In genomic region chr3:87833482-87833881, GRCm38 (mm10) we compare ENCODE assay signal across 19 mouse cellular contexts. TPM values are rescaled to one million over a fixed set of nuclear protein-coding genes. Genes with fewer than 3 reads are reported as not detected.
DNase-seq lines count a peak whose midpoint lies in the region; ATAC-seq and TF ChIP-seq lines count a peak whose summit lies in the region.
"Had no signal": no experiment of that assay in that cellular context is flagged by ENCODE, and none has a peak within 500 bp of the region (broad histone marks: within the 10 kb centered on the region; RNA-seq: fewer than 3 reads in every experiment).

No protein-coding gene starts in this region.

- no peak overlapping the region for H3K4me2 ChIP-seq in liver, postnatal 0 days (ENCODE audit: low read depth, low read length)
- no peak overlapping the region for H3K4me2 ChIP-seq in liver, embryonic 11.5 days
- H3K4me2 ChIP-seq: embryonic facial prominence, embryonic 15.5 days; forebrain, embryonic 15.5 days; heart, embryonic 15.5 days; hindbrain, embryonic 15.5 days; limb, embryonic 15.5 days; neural tube, embryonic 15.5 days had no signal

- no peaks in the 10 kb centered on the region for H3K36me3 ChIP-seq in liver, postnatal 0 days (replicated peaks; ENCODE audit: insufficient read depth, low read length)
- H3K36me3 ChIP-seq in liver, embryonic 11.5 days (ENCODE audit: control insufficient read depth, insufficient read depth, low read length), result no peaks in the 10 kb centered on the region
- H3K36me3 ChIP-seq in MEL (ENCODE audit: control insufficient read depth in 1 of 2, insufficient read depth in 2 of 2, low read length in 2 of 2), result peaks cover 0 to 5% of the 10 kb centered on the region in 2 experiments; a peak in 1 of 4 replicates
- H3K36me3 ChIP-seq in limb, embryonic 10.5 days, result no peaks in the 10 kb centered on the region
- H3K36me3 ChIP-seq: embryonic facial prominence, embryonic 15.5 days; forebrain, embryonic 15.5 days; heart, embryonic 15.5 days; hindbrain, embryonic 15.5 days; limb, embryonic 15.5 days; neural tube, embryonic 15.5 days had no signal

- H3K27me3 ChIP-seq in liver, postnatal 0 days (ENCODE audit: insufficient read depth, low read length), result no peaks in the 10 kb centered on the region
- H3K27me3 ChIP-seq in liver, embryonic 11.5 days (replicated peaks; ENCODE audit: control insufficient read depth, insufficient read depth, low read length), result no peaks in the 10 kb centered on the region
- peaks cover 0 to 5% of the 10 kb centered on the region in 2 experiments; a peak in 2 of 4 replicates for H3K27me3 ChIP-seq in MEL (ENCODE audit: control insufficient read depth in 1 of 2, insufficient read depth in 2 of 2, low read length in 2 of 2)
- no peaks in the 10 kb centered on the region for H3K27me3 ChIP-seq in limb, embryonic 10.5 days (ENCODE audit: low read depth, poor library complexity, severe bottlenecking)
- H3K27me3 ChIP-seq: forebrain, embryonic 15.5 days; hindbrain, embryonic 15.5 days; limb, embryonic 15.5 days; neural tube, embryonic 15.5 days had no signal

- no peak for ATAC-seq in liver, postnatal 0 days
- ATAC-seq in liver, embryonic 11.5 days (replicated peaks; ENCODE audit: low FRiP score), result no peak
- ATAC-seq: forebrain, embryonic 15.5 days had no signal

- no peaks in the 10 kb centered on the region for H3K79me2 ChIP-seq in MEL (ENCODE audit: control insufficient read depth, insufficient read depth, low read length, poor library complexity)

- H3K9ac ChIP-seq in liver, postnatal 0 days (replicated peaks), result no peak overlapping the region
- H3K9ac ChIP-seq in liver, embryonic 11.5 days (ENCODE audit: low read depth, low read length), result no peak overlapping the region
- H3K9ac ChIP-seq in MEL (ENCODE audit: control insufficient read depth, low read depth, low read length, poor library complexity, severe bottlenecking), result no peak overlapping the region
- H3K9ac ChIP-seq: embryonic facial prominence, embryonic 15.5 days; forebrain, embryonic 15.5 days; heart, embryonic 15.5 days; hindbrain, embryonic 15.5 days; limb, embryonic 15.5 days; neural tube, embryonic 15.5 days had no signal

- no peak overlapping the region for H3K27ac ChIP-seq in gastrocnemius, adult 2 months
- H3K27ac ChIP-seq in liver, postnatal 0 days (ENCODE audit: low read depth), result no peak overlapping the region
- H3K27ac ChIP-seq in liver, embryonic 11.5 days (ENCODE audit: low read depth, low read length), result no peak overlapping the region
- no peak overlapping the region for H3K27ac ChIP-seq in MEL (ENCODE audit: control insufficient read depth, low read depth, low read length)
- no peak overlapping the region for H3K27ac ChIP-seq in limb, embryonic 10.5 days
- H3K27ac ChIP-seq: embryonic facial prominence, embryonic 15.5 days; forebrain, embryonic 15.5 days; heart, embryonic 15.5 days; hindbrain, embryonic 15.5 days; limb, embryonic 15.5 days; neural tube, embryonic 15.5 days had no signal

- peak; percentile 14; the same call in 1 of the 2 replicates for TF ChIP-seq CTCF in gastrocnemius, adult 2 months (IDR thresholded peaks at IDR 0.05)
- peak; percentile 40 for TF ChIP-seq CTCF in liver, postnatal 0 days (IDR thresholded peaks at IDR 0.05; ENCODE audit: low read depth)
- peak; percentile 23 to 42 (median 25); a peak in 4 of 6 replicates for TF ChIP-seq CTCF in MEL (IDR thresholded peaks at IDR 0.05 in 2 of 3, conservative IDR thresholded peaks at IDR 0.05 in 1 of 3; ENCODE audit: control insufficient read depth in 1 of 3, insufficient read depth in 1 of 3, low read depth in 2 of 3, low read length in 3 of 3, poor library complexity in 1 of 3, severe bottlenecking in 1 of 3)

- TF ChIP-seq EP300 in liver, postnatal 0 days (IDR thresholded peaks at IDR 0.05; ENCODE audit: low read depth), result no peak
- TF ChIP-seq EP300 in MEL (IDR thresholded peaks at IDR 0.05; ENCODE audit: low read depth in 1 of 2, low read length in 2 of 2), result no peak

- no peak for TF ChIP-seq POLR2A in MEL (IDR thresholded peaks at IDR 0.05; ENCODE audit: control insufficient read depth in 1 of 2, insufficient read depth in 1 of 2, low read depth in 1 of 2, low read length in 2 of 2, poor library complexity in 1 of 2)

- H3K4me3 ChIP-seq in gastrocnemius, adult 2 months, result no peak overlapping the region
- H3K4me3 ChIP-seq in liver, postnatal 0 days (ENCODE audit: low read depth, low read length), result no peak overlapping the region
- H3K4me3 ChIP-seq in liver, embryonic 11.5 days (ENCODE audit: low read depth, low read length), result no peak overlapping the region
- no peak overlapping the region for H3K4me3 ChIP-seq in MEL (ENCODE audit: control insufficient read depth in 1 of 2, insufficient read depth in 1 of 2, low read depth in 2 of 2, low read length in 2 of 2)
- no peak overlapping the region for H3K4me3 ChIP-seq in limb, embryonic 10.5 days
- H3K4me3 ChIP-seq: embryonic facial prominence, embryonic 15.5 days; forebrain, embryonic 15.5 days; heart, embryonic 15.5 days; hindbrain, embryonic 15.5 days; limb, embryonic 15.5 days; neural tube, embryonic 15.5 days had no signal

- DNase-seq in gastrocnemius, adult 2 months, result no peak
- DNase-seq in gastrocnemius, adult 8-10 months (ENCODE audit: low spot score in 2 of 2), result no peak
- no peak for DNase-seq in liver, postnatal 0 days
- no peak for DNase-seq in liver, embryonic 11.5 days (ENCODE audit: low spot score)
- DNase-seq in MEL (ENCODE audit: low read depth, low spot score), result no peak
- peak; percentile 66 for DNase-seq in thymus, postnatal 14 days
- DNase-seq in limb, embryonic 10.5 days (ENCODE audit: low spot score), result no peak
- DNase-seq in gastrocnemius, postnatal 25 days, result no peak
- DNase-seq: adrenal gland, postnatal 25 days; gastrocnemius, postnatal 36 days had no signal

- intact Hi-C loops in gastrocnemius, adult 2 months (cut with DNase I), result no loop called here

- no peak for TF ChIP-seq RAD21 in MEL (IDR thresholded peaks at IDR 0.05; ENCODE audit: low read depth, low read length)

- no peaks in the 10 kb centered on the region for H3K4me1 ChIP-seq in liver, postnatal 0 days (ENCODE audit: insufficient read depth)
- H3K4me1 ChIP-seq in liver, embryonic 11.5 days (replicated peaks; ENCODE audit: control insufficient read depth, insufficient read depth, low read length), result no peaks in the 10 kb centered on the region
- peaks cover 0 to 3% of the 10 kb centered on the region in 2 experiments; a peak in 1 of 4 replicates for H3K4me1 ChIP-seq in MEL (ENCODE audit: control insufficient read depth in 1 of 2, insufficient read depth in 2 of 2, low read length in 2 of 2)
- no peaks in the 10 kb centered on the region for H3K4me1 ChIP-seq in limb, embryonic 10.5 days
- H3K4me1 ChIP-seq: embryonic facial prominence, embryonic 15.5 days; forebrain, embryonic 15.5 days; heart, embryonic 15.5 days; hindbrain, embryonic 15.5 days; limb, embryonic 15.5 days; neural tube, embryonic 15.5 days had no signal

- 57% methylated on average over 5 of the region's 5 CpGs for WGBS in liver, postnatal 0 days (ENCODE audit: insufficient replicate concordance)
- 62% methylated on average over 5 of the region's 5 CpGs for WGBS in liver, embryonic 11.5 days
- 65% methylated on average over 5 of the region's 5 CpGs for WGBS in limb, embryonic 10.5 days

- H3K9me3 ChIP-seq in liver, postnatal 0 days (ENCODE audit: low read length), result no peaks in the 10 kb centered on the region
- H3K9me3 ChIP-seq in liver, embryonic 11.5 days (ENCODE audit: control insufficient read depth, low read length), result no peaks in the 10 kb centered on the region
- no peaks in the 10 kb centered on the region for H3K9me3 ChIP-seq in MEL (replicated peaks; ENCODE audit: insufficient read depth, low read length)
- H3K9me3 ChIP-seq in limb, embryonic 10.5 days (replicated peaks), result no peaks in the 10 kb centered on the region
- H3K9me3 ChIP-seq: embryonic facial prominence, embryonic 15.5 days; forebrain, embryonic 15.5 days; heart, embryonic 15.5 days; hindbrain, embryonic 15.5 days; limb, embryonic 15.5 days; neural tube, embryonic 15.5 days had no signal

RNA-seq across cellular contexts. Expression of gene Pear1, which starts 9.4 kb away (rescaled TPM):
- 1 to 10 TPM; 6.3 to 8.4 TPM for total RNA-seq in gastrocnemius, adult 2 months (2021)
- total RNA-seq in gastrocnemius, adult 8-10 months (2022), result 1 to 10 TPM; 3.2 to 7.1 (median 5.1) TPM
- 4.8 and 5.1 TPM in 2 replicates for polyA plus RNA-seq in liver, postnatal 0 days (2015; fragmentation: Nextera tagmentation; extraction: Ambion mirVana)
- polyA plus RNA-seq in liver, embryonic 11.5 days (2014; fragmentation: Nextera tagmentation; extraction: Ambion mirVana), result 15.5 and 18.4 TPM in 2 replicates
- 0.16 and 0.35 TPM in 2 replicates for total RNA-seq in MEL (2012; rRNA removed)
- 1 to 10 TPM in 1 of 2 experiments, not detected in 1; 1.0 TPM for polyA plus RNA-seq in MEL (2012; ENCODE audit: insufficient read depth in 1 of 2, insufficient read length in 2 of 2, low read depth in 1 of 2, low replicate concordance in 2 of 2, missing spikeins in 1 of 2)
- 13.8 and 17.7 TPM in 2 replicates for polyA plus RNA-seq in limb, embryonic 10.5 days (2016; fragmentation: Nextera tagmentation; extraction: Ambion mirVana)
- 10 to 100 TPM in 1 of 2 experiments, 1 to 10 TPM in 1; 6.0 to 11.0 TPM for total RNA-seq in gastrocnemius, postnatal 25 days (2021)

RNA-seq across cellular contexts. Expression of gene Sh2d2a, which starts 13.1 kb away (rescaled TPM):
- not detected for total RNA-seq in gastrocnemius, adult 2 months (2021)
- not detected for total RNA-seq in gastrocnemius, adult 8-10 months (2022)
- polyA plus RNA-seq in liver, postnatal 0 days (2015; fragmentation: Nextera tagmentation; extraction: Ambion mirVana), result 0.74 and 0.75 TPM in 2 replicates
- 0.13 and 0.15 TPM in 2 replicates for polyA plus RNA-seq in liver, embryonic 11.5 days (2014; fragmentation: Nextera tagmentation; extraction: Ambion mirVana)
- total RNA-seq in MEL (2012; rRNA removed), result not detected in 2 replicates
- polyA plus RNA-seq in MEL (2012; ENCODE audit: insufficient read depth in 1 of 2, insufficient read length in 2 of 2, low read depth in 1 of 2, low replicate concordance in 2 of 2, missing spikeins in 1 of 2), result not detected
- 0.13 TPM in 1 of 2 replicates, not detected in the other for polyA plus RNA-seq in limb, embryonic 10.5 days (2016; fragmentation: Nextera tagmentation; extraction: Ambion mirVana)
- total RNA-seq in gastrocnemius, postnatal 25 days (2021), result under 1 TPM in 1 of 2 experiments, not detected in 1; 0.13 TPM
- total RNA-seq: left cerebral cortex, adult 18-20 months; megakaryocyte progenitor cell, adult 5-6 weeks had no signal
- polyA plus RNA-seq: forebrain, embryonic 15.5 days; neural tube, embryonic 15.5 days had no signal

RNA-seq across cellular contexts. Expression of gene Insrr, which starts 36.7 kb away (rescaled TPM):
- total RNA-seq in gastrocnemius, adult 2 months (2021), result not detected
- not detected for total RNA-seq in gastrocnemius, adult 8-10 months (2022)
- polyA plus RNA-seq in liver, postnatal 0 days (2015; fragmentation: Nextera tagmentation; extraction: Ambion mirVana), result not detected in 2 replicates
- polyA plus RNA-seq in liver, embryonic 11.5 days (2014; fragmentation: Nextera tagmentation; extraction: Ambion mirVana), result 0.05 and 0.06 TPM in 2 replicates
- 0.62 and 0.77 TPM in 2 replicates for total RNA-seq in MEL (2012; rRNA removed)
- 1 to 10 TPM in 1 of 2 experiments, not detected in 1; 3.7 TPM for polyA plus RNA-seq in MEL (2012; ENCODE audit: insufficient read depth in 1 of 2, insufficient read length in 2 of 2, low read depth in 1 of 2, low replicate concordance in 2 of 2, missing spikeins in 1 of 2)
- polyA plus RNA-seq in limb, embryonic 10.5 days (2016; fragmentation: Nextera tagmentation; extraction: Ambion mirVana), result 0.05 and 0.16 TPM in 2 replicates
- under 1 TPM; 0.29 to 0.31 TPM for total RNA-seq in gastrocnemius, postnatal 25 days (2021)
- total RNA-seq: common myeloid progenitor, adult 5-6 weeks; gastrocnemius, postnatal 36 days had no signal

RNA-seq across cellular contexts. Expression of gene Ntrk1, which starts 38.5 kb away (rescaled TPM):
- not detected for total RNA-seq in gastrocnemius, adult 2 months (2021)
- not detected for total RNA-seq in gastrocnemius, adult 8-10 months (2022)
- polyA plus RNA-seq in liver, postnatal 0 days (2015; fragmentation: Nextera tagmentation; extraction: Ambion mirVana), result 0.47 and 0.53 TPM in 2 replicates
- 0.62 and 1.1 TPM in 2 replicates for polyA plus RNA-seq in liver, embryonic 11.5 days (2014; fragmentation: Nextera tagmentation; extraction: Ambion mirVana)
- total RNA-seq in MEL (2012; rRNA removed), result not detected in 2 replicates
- not detected for polyA plus RNA-seq in MEL (2012; ENCODE audit: insufficient read depth in 1 of 2, insufficient read length in 2 of 2, low read depth in 1 of 2, low replicate concordance in 2 of 2, missing spikeins in 1 of 2)
- 0.28 and 0.29 TPM in 2 replicates for polyA plus RNA-seq in limb, embryonic 10.5 days (2016; fragmentation: Nextera tagmentation; extraction: Ambion mirVana)
- under 1 TPM in 1 of 2 experiments, not detected in 1; 0.11 TPM for total RNA-seq in gastrocnemius, postnatal 25 days (2021)
- total RNA-seq: common myeloid progenitor, adult 5-6 weeks; gastrocnemius, postnatal 36 days; megakaryocyte progenitor cell, adult 5-6 weeks had no signal

RNA-seq across cellular contexts. Expression of gene Prcc, which starts 51.9 kb away (rescaled TPM):
- total RNA-seq in gastrocnemius, adult 2 months (2021), result 10 to 100 TPM; 45.5 to 52.8 TPM
- total RNA-seq in gastrocnemius, adult 8-10 months (2022), result 10 to 100 TPM; 48.6 to 53.0 (median 52.0) TPM
- 4.4 and 4.5 TPM in 2 replicates for polyA plus RNA-seq in liver, postnatal 0 days (2015; fragmentation: Nextera tagmentation; extraction: Ambion mirVana)
- polyA plus RNA-seq in liver, embryonic 11.5 days (2014; fragmentation: Nextera tagmentation; extraction: Ambion mirVana), result 15.4 and 15.6 TPM in 2 replicates
- 43.2 and 47.0 TPM in 2 replicates for total RNA-seq in MEL (2012; rRNA removed)
- 10 to 100 TPM in 1 of 2 experiments, not detected in 1; 65.9 TPM for polyA plus RNA-seq in MEL (2012; ENCODE audit: insufficient read depth in 1 of 2, insufficient read length in 2 of 2, low read depth in 1 of 2, low replicate concordance in 2 of 2, missing spikeins in 1 of 2)
- polyA plus RNA-seq in limb, embryonic 10.5 days (2016; fragmentation: Nextera tagmentation; extraction: Ambion mirVana), result 17.5 and 20.5 TPM in 2 replicates
- 10 to 100 TPM; 39.9 to 45.5 TPM for total RNA-seq in gastrocnemius, postnatal 25 days (2021)
